Comparison of ENCODE assay signal across 1 mouse cellular context in the genomic region with DNA sequence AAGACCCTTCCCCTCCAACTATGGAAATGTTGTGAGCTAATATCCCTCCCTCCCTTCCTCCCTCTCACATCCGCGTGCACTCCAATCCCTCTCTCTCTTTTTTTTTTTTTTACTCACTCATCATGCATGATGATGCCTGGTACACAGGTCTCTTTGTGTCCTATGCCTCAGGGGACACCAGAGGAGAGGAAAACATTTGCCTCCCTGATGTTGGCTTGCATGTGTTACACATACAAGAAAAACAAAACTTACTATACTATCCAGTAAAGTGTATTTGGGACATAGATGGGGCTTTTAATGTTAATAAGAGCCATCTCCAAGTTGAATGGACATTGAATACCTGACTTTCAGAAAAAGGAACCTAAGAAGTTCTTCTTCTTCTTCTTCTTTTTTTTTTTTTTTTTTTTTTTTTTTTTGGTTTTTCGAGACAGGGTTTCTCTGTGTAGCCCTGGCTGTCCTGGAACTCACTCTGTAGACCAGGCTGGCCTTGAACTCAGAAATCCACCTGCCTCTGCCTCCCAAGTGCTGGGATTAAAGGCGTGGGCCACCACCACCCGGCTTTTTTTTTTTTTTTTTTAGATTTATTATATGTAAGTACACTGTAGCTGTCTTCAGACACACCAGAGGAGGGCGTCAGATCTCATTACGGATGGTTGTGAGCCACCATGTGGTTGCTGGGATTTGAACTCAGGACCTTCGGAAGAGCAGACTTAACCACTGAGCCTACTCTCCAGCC.
TF ChIP-seq lines count a peak whose summit lies in the region.

No protein-coding gene starts in this region.

TF ChIP-seq in ES-E14, 5 proteins besides CTCF, POLR2A, EP300 and RAD21:
- 0 out of 2 replicates have a peak, but pooled peaks have one; percentile 1 for TF ChIP-seq ZNF384 (IDR thresholded peaks at IDR 0.05; ENCODE audit: low read depth, low read length)
